Mouse (Mus musculus) spleen, adult 10 weeks (tissue): ENCODE measurements around the gene Acvr2b. TPM values are rescaled to one million over a fixed set of nuclear protein-coding genes. Genes with fewer than 3 reads are reported as not detected.

Experiments
- polyA plus RNA-seq: library from polyadenylated mRNA; stranded (reverse); fragments of 350-450 nt; fragmentation: Illumina TruSeq; extraction: RNeasy Lipid Tissue Mini Kit (QIAGEN cat#74804); gene quantifications from one replicate; pipeline ENCODE4 v1.2.3, GENCODE M21; 2015; ENCODE audit warnings: low replicate concordance; ENCODE audit not compliant: insufficient read depth

Gene Acvr2b
- 0.41 TPM for polyA plus RNA-seq

DNA sequence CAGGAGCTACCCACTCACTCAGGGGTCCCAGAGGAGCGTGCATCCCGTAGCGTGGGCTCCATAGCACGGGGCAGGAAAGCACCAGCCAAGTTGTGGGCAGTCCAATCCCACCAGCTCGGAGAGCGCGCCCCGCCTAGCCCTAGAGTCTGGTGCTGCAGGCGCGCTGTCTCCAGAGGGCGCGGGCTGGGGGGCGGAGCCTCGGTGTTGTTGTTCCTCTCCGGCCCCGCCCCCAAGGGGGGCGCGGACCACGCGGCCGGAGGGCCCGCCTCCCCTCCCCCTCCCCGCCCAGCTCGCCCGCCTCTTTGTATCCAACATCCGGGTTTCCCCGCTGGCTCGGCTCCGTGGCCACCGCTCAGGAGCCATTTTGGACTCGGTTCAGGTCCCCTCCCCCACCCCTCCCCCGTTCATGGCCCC lies at the start of gene Acvr2b:
Gene Acvr2b, plus strand, starts transcription at position 318 of the 414 bp plus-strand sequence.

DNA sequence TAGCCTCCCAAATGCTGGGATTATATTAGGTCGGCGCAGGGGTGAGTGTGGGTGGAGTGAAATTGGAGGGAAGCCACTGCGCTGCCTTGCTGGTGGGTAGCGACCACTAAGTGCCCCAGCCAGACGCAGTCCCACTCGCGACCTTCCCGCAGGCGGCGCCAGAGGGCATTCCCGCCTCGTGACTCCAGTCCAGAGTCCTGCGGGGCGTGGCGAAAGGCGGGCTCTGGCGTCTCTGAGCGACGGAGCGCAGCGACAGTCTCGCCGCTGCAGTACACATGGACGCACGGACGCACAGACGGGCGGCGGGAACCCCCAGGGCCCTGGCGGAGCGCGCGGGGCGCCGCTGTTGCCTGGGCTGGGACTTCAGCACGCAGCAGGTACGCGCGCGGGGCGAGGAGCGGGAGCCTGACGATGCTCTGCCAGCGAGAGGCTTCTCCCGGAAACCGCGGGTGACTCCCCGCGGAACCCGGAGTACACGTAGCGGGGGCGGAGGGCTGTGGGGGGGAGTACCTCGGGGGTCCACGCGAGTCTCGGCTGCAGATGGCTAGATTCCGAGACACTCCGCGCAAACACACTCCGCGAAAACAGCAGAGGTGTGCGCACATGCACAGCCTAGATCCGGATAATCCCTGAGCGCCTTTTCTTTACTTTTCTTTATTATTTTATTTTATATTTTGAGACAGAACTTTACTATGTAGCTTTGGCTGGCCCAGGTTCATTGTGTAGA lies 44.4 kb upstream of the Acvr2b start, which contains the start of gene Xylb:
Gene Xylb, plus strand, starts transcription at position 51 of the 727 bp plus-strand sequence.

DNA sequence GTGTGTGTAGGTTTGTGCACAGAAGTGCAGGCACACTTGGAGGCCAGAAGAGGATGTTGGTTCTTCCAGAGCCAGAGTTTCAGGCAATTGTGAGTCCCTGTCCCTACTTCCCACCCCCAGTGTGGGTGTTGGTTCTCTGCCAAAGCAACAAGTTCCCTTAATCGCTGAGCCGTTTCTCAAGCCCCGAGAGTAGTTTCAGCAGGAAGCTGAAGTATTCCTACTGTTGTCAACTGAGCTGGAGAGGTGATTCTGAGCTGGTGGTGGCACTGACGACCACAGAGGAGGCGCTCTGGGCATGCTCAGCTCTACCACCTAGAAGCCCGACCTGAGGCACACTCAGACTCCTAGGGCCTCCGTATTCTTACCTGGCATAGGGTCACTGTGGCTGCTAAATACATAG lies 36.6 kb upstream of the Acvr2b start, which contains the start of gene Slc22a14:
Gene Slc22a14, minus strand, starts transcription at position 270 of the 400 bp plus-strand sequence.

DNA sequence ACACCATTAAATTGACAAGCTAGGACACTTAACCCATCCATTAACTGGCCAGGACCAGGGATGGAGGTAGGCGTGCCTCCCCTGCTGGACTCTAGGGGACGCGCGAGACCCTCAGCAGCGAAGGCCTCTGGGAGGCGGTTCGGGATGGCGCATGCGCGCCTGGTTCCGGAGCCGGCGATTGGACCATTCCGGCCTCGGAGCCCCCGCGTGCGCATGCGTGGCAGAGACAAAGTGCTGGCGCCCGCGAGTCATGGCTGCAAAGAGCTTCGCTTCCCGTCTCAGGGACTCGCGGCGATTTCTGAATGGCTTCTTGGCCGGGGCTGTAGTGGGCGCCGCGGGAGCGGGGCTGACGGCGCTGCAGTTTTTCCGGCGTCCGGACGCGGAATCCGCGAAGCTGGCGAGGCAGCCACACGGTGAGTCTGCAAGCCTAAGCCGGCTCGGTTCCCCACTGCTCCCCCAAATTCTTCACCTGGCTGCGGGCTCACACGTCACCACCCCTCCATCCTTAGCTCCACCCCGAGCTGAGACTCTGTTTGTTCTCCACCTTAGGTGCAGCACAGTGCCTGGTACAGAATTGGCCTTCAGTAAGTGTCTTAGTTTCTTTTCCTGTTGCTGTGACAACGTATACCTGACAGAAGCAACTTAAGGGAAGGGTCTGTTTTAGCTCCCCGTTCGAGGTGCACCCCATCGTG lies 43.0 kb downstream of the Acvr2b start, which contains the start of gene Exog:
Gene Exog, plus strand, starts transcription at position 206 of the 692 bp plus-strand sequence.

Other genes with a start within 250 kb of the Acvr2b start
- gene Acaa1b, start 245.0 kb upstream of the Acvr2b start, polyA plus RNA-seq, result not detected
- gene Gm47289, start 243.0 kb upstream of the Acvr2b start, polyA plus RNA-seq, result not detected
- gene Slc22a13, start 193.0 kb upstream of the Acvr2b start, polyA plus RNA-seq, result not detected
- 45.4 TPM for gene Oxsr1, start 79.7 kb upstream of the Acvr2b start, polyA plus RNA-seq
- 31.3 TPM for gene Acaa1a, start 62.4 kb upstream of the Acvr2b start, polyA plus RNA-seq
- 50.0 TPM for gene Myd88, start 60.7 kb upstream of the Acvr2b start, polyA plus RNA-seq
- 1.8 TPM for gene Xylb, start 44.7 kb upstream of the Acvr2b start, polyA plus RNA-seq
- gene Slc22a14, start 36.6 kb upstream of the Acvr2b start, polyA plus RNA-seq, result 0.29 TPM
- 8.7 TPM for gene Exog, start 42.8 kb downstream of the Acvr2b start, polyA plus RNA-seq
- 0.29 TPM for gene Scn5a, start 176.9 kb downstream of the Acvr2b start, polyA plus RNA-seq